Mouse (Mus musculus) testis, adult 2 months (tissue): ENCODE results near the gene Morc1.

Source experiments
- CTCF ChIP-seq: fragments of 200-500 bp; IDR thresholded peaks from 2 replicates; pipeline ENCODE4 v1.5.1; 2012; ENCODE audit warnings: low read depth, mild to moderate bottlenecking, inconsistent platforms, low read length, moderate library complexity; ENCODE audit not compliant: control insufficient read depth, insufficient read depth, insufficient replicate concordance
- POLR2A ChIP-seq: fragments of 200-500 bp; IDR thresholded peaks from 2 replicates; pipeline ENCODE4 v1.6.1; 2012; ENCODE audit warnings: low read depth, mild to moderate bottlenecking, inconsistent platforms, low read length, moderate library complexity; ENCODE audit not compliant: control insufficient read depth

DNA sequence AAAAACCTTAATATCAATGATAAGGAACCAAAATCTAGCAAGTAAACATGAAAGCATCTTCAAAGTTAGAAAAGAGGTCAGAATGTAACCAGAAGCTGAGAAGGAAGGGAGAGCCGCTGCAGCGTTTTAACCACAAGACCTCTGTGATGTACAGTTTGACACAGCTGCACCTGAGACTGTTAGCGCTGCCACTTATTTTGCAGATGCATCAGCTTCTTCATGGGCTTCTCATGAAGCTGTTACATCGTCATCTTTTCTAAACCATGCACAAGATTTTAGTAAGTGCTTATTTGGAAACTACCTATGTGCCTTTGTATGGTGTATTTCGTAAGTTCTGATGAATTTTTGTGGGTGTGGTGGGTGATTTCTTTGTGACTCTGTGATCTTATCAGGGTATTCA lies 163.4 kb downstream of the Morc1 start:
- no peak for TF ChIP-seq CTCF
- no peak for TF ChIP-seq POLR2A
